Mouse (Mus musculus): ENCODE data around the gene Spryd3. TPM values are rescaled to one million over a fixed set of nuclear protein-coding genes. Genes with fewer than 3 reads are reported as not detected.
A peak's percentile ranks its signal among the peaks of the same experiment; 100 is the strongest.
"Not testable (repeated sequence)": the region's sequence is repeated elsewhere in the genome, so short reads cannot be mapped to it uniquely, and the experiment has no call there.

Gene Spryd3
- polyA plus RNA-seq, 1 experiment = 43.1 TPM

DNA sequence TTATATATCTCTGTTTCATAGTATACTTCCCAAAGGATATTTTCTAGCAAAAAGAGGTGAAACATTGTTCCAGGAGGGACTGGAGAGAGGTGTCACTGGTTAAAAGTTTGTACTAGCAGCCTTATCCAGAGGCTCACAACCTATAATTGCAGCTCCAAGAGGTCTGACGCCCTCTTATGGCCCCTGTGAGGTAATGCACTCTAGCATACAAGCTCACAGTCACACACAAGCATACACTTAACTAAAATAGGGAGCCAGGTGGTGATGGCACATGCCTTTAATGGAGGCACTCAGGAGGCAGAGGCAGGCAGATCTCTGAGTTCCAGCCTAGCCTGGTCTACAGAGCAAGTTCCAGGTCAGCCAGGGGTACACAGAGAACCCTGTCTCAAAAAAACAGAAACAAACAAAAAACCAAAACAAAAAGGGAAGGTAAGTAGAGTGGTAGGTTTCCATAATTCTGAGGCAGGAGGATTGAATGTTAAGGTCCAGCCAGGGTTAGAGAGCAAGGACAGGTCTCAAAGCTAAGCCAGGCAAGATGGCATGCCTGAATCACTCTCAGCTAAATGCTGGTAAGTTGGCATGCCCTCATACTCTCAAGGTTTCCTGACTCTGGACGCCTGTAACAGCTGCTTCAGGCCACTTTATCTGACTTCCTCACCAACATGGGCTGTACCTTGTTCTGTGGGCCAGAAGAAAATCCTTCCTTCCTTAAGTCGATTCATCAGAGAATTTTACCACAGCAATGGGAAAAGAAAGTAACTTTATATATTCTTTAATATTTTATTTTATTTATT lies 28.1 kb upstream of the Spryd3 start:
- WGBS = 36% methylated on average over 3 of the region's 3 CpGs
- no peak for DNase-seq
- TF ChIP-seq CTCF (IDR thresholded peaks at IDR 0.05; ENCODE audit: borderline replicate concordance, control insufficient read depth, extremely low read depth, insufficient read depth, low read length, poor library complexity) = no peak
- no peak for TF ChIP-seq POLR2A (IDR thresholded peaks at IDR 0.05; ENCODE audit: control insufficient read depth, extremely low read depth, insufficient read depth, low read length, poor library complexity)
- H3K27me3 ChIP-seq (ENCODE audit: control insufficient read depth, insufficient read depth, low read length) = no peaks in the 10 kb centered on the region
- H3K4me3 ChIP-seq (ENCODE audit: control insufficient read depth, insufficient read depth, low read length) = no peak overlapping the region
- H3K27ac ChIP-seq (ENCODE audit: control insufficient read depth, insufficient read depth, low read length) = 0 out of 2 replicates have a peak overlapping the region, but pooled peaks have one; percentile 5
- H3K4me1 ChIP-seq (replicated peaks; ENCODE audit: control insufficient read depth, insufficient read depth, low read length) = peaks cover 19% of the 10 kb centered on the region
- no peaks in the 10 kb centered on the region for H3K36me3 ChIP-seq (ENCODE audit: control insufficient read depth, insufficient read depth, low read length)

DNA sequence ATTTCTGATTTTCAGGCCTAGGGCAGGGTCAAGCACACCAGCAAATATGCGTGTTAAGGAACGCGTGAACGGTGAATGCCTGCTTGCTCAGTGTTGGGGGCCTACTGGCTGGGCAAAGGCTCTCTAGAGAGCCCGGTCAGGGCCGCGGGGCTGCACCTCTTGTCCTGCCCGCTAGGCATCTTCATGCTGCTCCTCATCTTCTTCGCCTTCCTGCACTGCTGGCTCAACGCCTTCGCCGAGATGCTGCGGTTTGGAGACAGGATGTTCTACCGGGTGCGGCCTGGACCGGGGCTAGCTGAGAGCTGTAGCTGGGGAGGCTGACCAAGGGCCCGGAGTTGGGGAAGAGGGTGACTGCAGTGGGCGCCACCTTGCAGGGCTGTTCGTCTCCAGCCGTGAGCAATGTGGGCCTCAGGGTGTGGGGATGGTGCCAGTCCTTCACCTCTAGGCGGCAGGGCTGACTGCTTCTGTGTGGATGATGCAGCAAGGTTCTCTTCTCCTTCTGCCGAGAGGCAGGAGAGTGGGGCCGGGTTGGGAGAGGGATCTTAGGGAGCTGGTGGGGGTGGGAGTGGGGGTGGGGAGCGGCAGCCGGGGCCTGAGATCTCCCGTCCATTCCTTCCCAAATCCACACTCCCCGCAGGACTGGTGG lies 24.5 kb upstream of the Spryd3 start:
- peak; percentile 9 for DNase-seq
- Histone ChIP-seq H3K4me1 (replicated peaks; ENCODE audit: control insufficient read depth, insufficient read depth, low read length) (peaks cover 15% of the 10 kb centered on the region), H3K36me3 (ENCODE audit: control insufficient read depth, insufficient read depth, low read length) (no peaks in the 10 kb centered on the region), H3K27ac (ENCODE audit: control insufficient read depth, insufficient read depth, low read length) (no peak overlapping the region), H3K27me3 (ENCODE audit: control insufficient read depth, insufficient read depth, low read length) (no peaks in the 10 kb centered on the region), H3K4me3 (ENCODE audit: control insufficient read depth, insufficient read depth, low read length) (no peak overlapping the region)
- TF ChIP-seq POLR2A (IDR thresholded peaks at IDR 0.05; ENCODE audit: control insufficient read depth, extremely low read depth, insufficient read depth, low read length, poor library complexity) (no peak), CTCF (IDR thresholded peaks at IDR 0.05; ENCODE audit: borderline replicate concordance, control insufficient read depth, extremely low read depth, insufficient read depth, low read length, poor library complexity) (no peak)
- WGBS = 75% methylated on average over 27 of the region's 27 CpGs

DNA sequence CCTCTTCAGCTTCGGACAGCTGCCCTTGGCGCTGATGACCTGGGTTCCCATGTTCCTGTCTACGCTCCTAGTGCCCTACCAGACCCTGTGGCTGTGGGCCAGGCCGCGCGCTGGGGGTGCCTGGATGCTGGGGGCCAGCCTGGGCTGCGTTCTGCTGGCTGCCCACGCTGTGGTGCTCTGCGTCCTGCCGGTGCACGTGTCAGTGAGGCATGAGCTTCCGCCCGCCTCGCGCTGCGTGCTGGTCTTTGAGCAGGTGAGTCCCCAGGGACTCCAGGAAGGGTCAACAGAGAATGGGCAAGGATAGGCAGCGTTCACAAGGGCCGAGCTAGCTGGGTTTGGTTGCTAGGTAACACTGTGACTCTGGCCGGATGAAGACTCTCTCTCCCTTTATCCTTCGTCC lies 20.8 kb upstream of the Spryd3 start:
- H3K4me1 ChIP-seq (replicated peaks; ENCODE audit: control insufficient read depth, insufficient read depth, low read length) = 0 out of 2 replicates have a peak, but pooled peaks cover 2% of the 10 kb centered on the region
- no peak for DNase-seq
- TF ChIP-seq POLR2A (IDR thresholded peaks at IDR 0.05; ENCODE audit: control insufficient read depth, extremely low read depth, insufficient read depth, low read length, poor library complexity) (no peak), CTCF (IDR thresholded peaks at IDR 0.05; ENCODE audit: borderline replicate concordance, control insufficient read depth, extremely low read depth, insufficient read depth, low read length, poor library complexity) (no peak)
- H3K27me3 ChIP-seq (ENCODE audit: control insufficient read depth, insufficient read depth, low read length) = no peaks in the 10 kb centered on the region; the same call in 1 of the 2 replicates
- H3K27ac ChIP-seq (ENCODE audit: control insufficient read depth, insufficient read depth, low read length) = no peak overlapping the region
- WGBS = 96% methylated on average over 20 of the region's 20 CpGs
- H3K36me3 ChIP-seq (ENCODE audit: control insufficient read depth, insufficient read depth, low read length) = no peaks in the 10 kb centered on the region
- H3K4me3 ChIP-seq (ENCODE audit: control insufficient read depth, insufficient read depth, low read length) = no peak overlapping the region

DNA sequence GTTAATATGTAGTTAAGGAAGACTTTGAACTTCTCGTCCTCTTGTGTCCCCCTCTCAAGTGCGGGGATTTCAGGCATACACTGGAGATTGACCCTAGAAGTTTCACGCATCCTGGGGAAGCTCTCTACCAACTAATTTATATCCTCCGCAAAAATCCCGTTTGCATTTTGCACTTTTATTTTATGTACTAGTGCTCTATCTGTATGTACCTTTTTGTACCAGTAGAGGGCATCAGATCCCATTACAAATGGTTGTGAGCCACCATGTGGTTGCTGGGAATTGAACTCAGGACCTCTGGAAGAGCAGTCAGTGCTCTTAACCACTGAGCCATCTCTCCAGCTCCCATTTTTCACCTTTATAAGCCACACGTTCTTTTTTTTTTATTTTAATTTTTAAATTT lies 19.0 kb upstream of the Spryd3 start:
- H3K27me3 ChIP-seq (ENCODE audit: control insufficient read depth, insufficient read depth, low read length); H3K27ac ChIP-seq (ENCODE audit: control insufficient read depth, insufficient read depth, low read length); DNase-seq; H3K4me3 ChIP-seq (ENCODE audit: control insufficient read depth, insufficient read depth, low read length); H3K36me3 ChIP-seq (ENCODE audit: control insufficient read depth, insufficient read depth, low read length): not testable (repeated sequence)
- 96% methylated on average over 6 of the region's 6 CpGs for WGBS
- peaks cover 11% of the 10 kb centered on the region for H3K4me1 ChIP-seq (replicated peaks; ENCODE audit: control insufficient read depth, insufficient read depth, low read length)

DNA sequence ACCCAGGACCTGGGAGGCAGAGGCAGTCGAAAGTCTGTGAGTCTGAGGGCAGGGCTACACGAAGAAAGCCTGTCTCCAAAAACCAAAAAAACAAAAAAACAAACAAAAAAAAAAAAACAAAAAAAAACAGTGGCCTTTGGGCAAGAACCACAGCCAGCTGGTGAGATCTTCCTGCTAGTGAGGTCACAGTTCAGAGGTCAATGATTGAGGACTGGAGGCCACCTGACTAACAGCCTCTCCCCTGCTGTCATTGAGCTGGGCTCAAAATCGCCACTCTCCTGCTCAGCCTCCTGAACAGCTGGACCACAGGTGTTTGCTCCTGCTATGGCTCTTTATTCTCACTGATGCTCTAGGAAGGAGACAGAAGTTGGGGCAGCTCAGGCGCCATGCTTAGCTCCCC lies 16.6 kb upstream of the Spryd3 start:
- Histone ChIP-seq H3K36me3 (ENCODE audit: control insufficient read depth, insufficient read depth, low read length) (no peaks in the 10 kb centered on the region), H3K27ac (ENCODE audit: control insufficient read depth, insufficient read depth, low read length) (no peak overlapping the region), H3K27me3 (ENCODE audit: control insufficient read depth, insufficient read depth, low read length) (no peaks in the 10 kb centered on the region; the same call in 1 of the 2 replicates), H3K4me3 (ENCODE audit: control insufficient read depth, insufficient read depth, low read length) (no peak overlapping the region), H3K4me1 (replicated peaks; ENCODE audit: control insufficient read depth, insufficient read depth, low read length) (peaks cover 16% of the 10 kb centered on the region)
- DNase-seq = no peak
- WGBS = 69% methylated on average over 4 of the region's 4 CpGs
- TF ChIP-seq POLR2A (IDR thresholded peaks at IDR 0.05; ENCODE audit: control insufficient read depth, extremely low read depth, insufficient read depth, low read length, poor library complexity) (no peak), CTCF (IDR thresholded peaks at IDR 0.05; ENCODE audit: borderline replicate concordance, control insufficient read depth, extremely low read depth, insufficient read depth, low read length, poor library complexity) (no peak)

DNA sequence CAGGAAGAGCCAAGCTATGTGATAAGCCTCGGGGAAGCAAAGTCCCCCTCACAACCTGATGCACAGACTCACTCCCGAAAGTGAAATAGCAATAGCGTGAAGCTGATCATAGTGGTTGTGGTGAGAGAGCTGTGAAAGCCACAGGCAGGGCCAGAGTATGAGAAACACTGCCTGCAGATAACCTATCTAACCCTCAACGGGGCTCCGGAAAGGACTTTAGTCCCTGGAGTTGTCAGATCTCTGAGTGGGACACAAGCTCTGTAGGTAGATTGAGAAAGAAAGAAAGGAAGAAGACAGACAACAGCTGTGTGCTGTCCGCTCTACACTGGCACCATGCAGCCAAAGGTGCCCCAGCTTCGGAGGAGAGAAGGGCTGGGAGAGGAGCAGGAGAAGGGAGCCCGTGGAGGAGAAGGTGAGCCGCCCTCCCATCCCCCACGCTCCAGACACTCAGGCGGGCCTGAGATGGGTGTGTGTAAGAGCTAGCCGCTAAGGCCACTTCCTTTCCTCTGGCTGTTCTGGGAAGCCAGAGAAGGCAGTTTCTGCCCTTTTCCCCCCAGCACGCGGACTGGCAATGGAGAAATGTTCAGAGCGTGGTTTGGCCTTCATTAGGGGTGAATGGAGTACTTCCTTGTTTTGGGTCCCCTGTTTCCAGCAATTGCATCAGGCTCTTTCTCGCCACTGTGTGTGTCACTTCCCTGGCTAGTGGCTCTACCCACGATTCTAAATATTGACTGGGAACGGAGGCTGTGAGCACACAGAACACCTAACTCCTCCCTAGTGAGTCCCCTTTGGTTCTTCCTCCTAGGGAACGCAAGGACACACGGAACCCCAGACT lies 14.5 kb upstream of the Spryd3 start, which contains the start of gene Soat2:
Gene Soat2, plus strand, starts transcription at position 226 of the 835 bp plus-strand sequence.
- H3K27ac ChIP-seq (ENCODE audit: control insufficient read depth, insufficient read depth, low read length) = no peak within 1 kb of the TSS
- peaks cover 17% of the 10 kb centered on the region for H3K4me1 ChIP-seq (replicated peaks; ENCODE audit: control insufficient read depth, insufficient read depth, low read length)
- peak; percentile 8 for DNase-seq
- no peak within 1 kb of the TSS for H3K4me3 ChIP-seq (ENCODE audit: control insufficient read depth, insufficient read depth, low read length)
- H3K36me3 ChIP-seq (ENCODE audit: control insufficient read depth, insufficient read depth, low read length) = no peaks in the 10 kb centered on the region
- no peak for TF ChIP-seq CTCF (IDR thresholded peaks at IDR 0.05; ENCODE audit: borderline replicate concordance, control insufficient read depth, extremely low read depth, insufficient read depth, low read length, poor library complexity)
- TF ChIP-seq POLR2A (IDR thresholded peaks at IDR 0.05; ENCODE audit: control insufficient read depth, extremely low read depth, insufficient read depth, low read length, poor library complexity) = no peak
- H3K27me3 ChIP-seq (ENCODE audit: control insufficient read depth, insufficient read depth, low read length) = no peaks in the 10 kb centered on the region; the same call in 1 of the 2 replicates
- WGBS = 23% methylated on average over 20 of the region's 20 CpGs

Data from thymus, adult 2 months (tissue).